Mouse (Mus musculus) stomach, embryonic 14.5 days (tissue): ENCODE results near the gene Gsx2. TPM values are rescaled to one million over a fixed set of nuclear protein-coding genes. Genes with fewer than 3 reads are reported as not detected.

Source experiments
- ATAC-seq: fragments of 200-750 bp; cut with Nextera tagmentation; 2 replicates; pipeline ENCODE4 v1.8.0; 2017; ENCODE audit warnings: low read depth, moderate TSS enrichment; ENCODE audit not compliant: insufficient number of reproducible peaks, insufficient read depth, low FRiP score
- H3K27ac ChIP-seq: fragments of 300-500 bp; sonication (generic); 2 replicates; pipeline ENCODE4 v1.5.1; 2014; ENCODE audit warnings: mild to moderate bottlenecking, low read length, moderate library complexity, mixed read lengths
- H3K27me3 ChIP-seq: fragments of 300-500 bp; sonication (generic); 2 replicates; pipeline ENCODE4 v1.6.1; 2014; ENCODE audit warnings: low read length, control low read depth, mixed read lengths; ENCODE audit not compliant: control insufficient read depth, insufficient read depth
- H3K36me3 ChIP-seq: fragments of 300-500 bp; sonication (generic); 2 replicates; pipeline ENCODE4 v1.6.1; 2014; ENCODE audit warnings: mild to moderate bottlenecking, control low read depth, low read length, moderate library complexity, mixed read lengths; ENCODE audit not compliant: control insufficient read depth, insufficient read depth
- H3K4me1 ChIP-seq: fragments of 300-500 bp; sonication (generic); 2 replicates; pipeline ENCODE4 v1.6.1; 2014; ENCODE audit warnings: low read length, control low read depth, mixed read lengths; ENCODE audit not compliant: control insufficient read depth, insufficient read depth
- H3K4me2 ChIP-seq: fragments of 300-500 bp; sonication (generic); replicated peaks from 2 replicates; pipeline ENCODE4 v1.6.1; 2014; ENCODE audit warnings: low read depth, low read length, control low read depth
- H3K4me3 ChIP-seq: fragments of 300-500 bp; sonication (generic); 2 replicates; pipeline ENCODE4 v1.5.1; 2014; ENCODE audit warnings: low read depth, low read length, control low read depth
- H3K9ac ChIP-seq: fragments of 300-500 bp; sonication (generic); replicated peaks from 2 replicates; pipeline ENCODE4 v1.6.1; 2014; ENCODE audit warnings: low read depth, mild to moderate bottlenecking, control low read depth, low read length, moderate library complexity, mixed read lengths
- H3K9me3 ChIP-seq: fragments of 300-500 bp; sonication (generic); 2 replicates; pipeline ENCODE4 v1.6.1; 2016; ENCODE audit warnings: low read depth, low read length, control low read depth; ENCODE audit not compliant: control insufficient read depth
- WGBS: fragments of 180-500 bp; shearing (Covaris S2); extraction: QIAGEN DNeasy Blood & Tissue Kit; methylation state at CpG from one replicate; pipeline ENCODE4 v1.1.7; 2014; 5-methylcytosine and 5-hydroxymethylcytosine counted together
- polyA plus RNA-seq: library from polyadenylated mRNA; unstranded; fragments of >200 nt; fragmentation: Nextera tagmentation; extraction: Ambion mirVana; gene quantifications from 2 replicates; pipeline ENCODE4 v1.2.1, GENCODE M21; 2014

Gsx2 gene
- polyA plus RNA-seq, 1 experiment from 2014 or later, result not detected

DNA sequence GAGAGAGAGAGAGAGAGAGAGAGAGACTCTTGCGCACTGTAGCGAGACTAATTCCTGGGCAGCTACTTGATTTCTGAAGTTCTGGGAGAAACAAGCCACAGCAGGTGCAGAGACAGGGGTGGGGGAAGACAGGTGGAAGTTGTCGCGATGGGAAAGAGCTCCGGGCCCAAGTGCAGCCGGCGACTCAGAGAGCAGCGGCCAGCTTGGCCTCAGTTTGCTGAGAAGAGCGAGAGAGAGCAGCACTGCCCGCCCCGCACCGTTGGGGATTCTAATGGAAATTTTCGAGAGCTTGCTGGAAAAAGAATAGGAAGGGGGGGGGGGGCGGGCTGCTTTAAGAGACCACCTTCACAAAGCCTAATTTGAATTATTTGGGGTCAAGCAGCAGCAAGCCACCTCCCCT, 7.7 kb downstream of the Gsx2 start:
- H3K27me3 ChIP-seq, result peaks cover 84% of the 10 kb centered on the region
- 1% methylated on average over 13 of the region's 14 CpGs for WGBS
- no peak overlapping the region for H3K9ac ChIP-seq
- no peak overlapping the region for H3K27ac ChIP-seq
- H3K9me3 ChIP-seq, result no peaks in the 10 kb centered on the region
- ATAC-seq, result no peak
- no peak overlapping the region for H3K4me3 ChIP-seq
- H3K36me3 ChIP-seq, result no peaks in the 10 kb centered on the region
- H3K4me1 ChIP-seq, result no peaks in the 10 kb centered on the region
- H3K4me2 ChIP-seq, result no peak overlapping the region

- H3K27me3 ChIP-seq, result peaks cover 78% of the 10 kb centered on the region
- no peaks in the 10 kb centered on the region for H3K4me1 ChIP-seq
- H3K27ac ChIP-seq, result no peak overlapping the region
- no peaks in the 10 kb centered on the region for H3K9me3 ChIP-seq
- H3K9ac ChIP-seq, result no peak overlapping the region
- no peak for ATAC-seq
- H3K36me3 ChIP-seq, result no peaks in the 10 kb centered on the region
- WGBS, result 2% methylated on average over 27 of the region's 27 CpGs
- H3K4me2 ChIP-seq, result no peak overlapping the region
- no peak overlapping the region for H3K4me3 ChIP-seq
Measured at GRCm38 (mm10) chr5:75083591-75084392, 8.4 kb downstream of the Gsx2 start.

GRCm38 (mm10) chr5:75084393-75084870, 9.0 kb downstream of the Gsx2 start:
- Histone ChIP-seq H3K4me1 (no peaks in the 10 kb centered on the region), H3K36me3 (no peaks in the 10 kb centered on the region), H3K9me3 (no peaks in the 10 kb centered on the region), H3K4me3 (no peak overlapping the region), H3K4me2 (no peak overlapping the region), H3K27ac (no peak overlapping the region), H3K27me3 (peaks cover 72% of the 10 kb centered on the region), H3K9ac (no peak overlapping the region)
- no peak for ATAC-seq
- WGBS, result 5% methylated on average over 8 of the region's 8 CpGs

DNA sequence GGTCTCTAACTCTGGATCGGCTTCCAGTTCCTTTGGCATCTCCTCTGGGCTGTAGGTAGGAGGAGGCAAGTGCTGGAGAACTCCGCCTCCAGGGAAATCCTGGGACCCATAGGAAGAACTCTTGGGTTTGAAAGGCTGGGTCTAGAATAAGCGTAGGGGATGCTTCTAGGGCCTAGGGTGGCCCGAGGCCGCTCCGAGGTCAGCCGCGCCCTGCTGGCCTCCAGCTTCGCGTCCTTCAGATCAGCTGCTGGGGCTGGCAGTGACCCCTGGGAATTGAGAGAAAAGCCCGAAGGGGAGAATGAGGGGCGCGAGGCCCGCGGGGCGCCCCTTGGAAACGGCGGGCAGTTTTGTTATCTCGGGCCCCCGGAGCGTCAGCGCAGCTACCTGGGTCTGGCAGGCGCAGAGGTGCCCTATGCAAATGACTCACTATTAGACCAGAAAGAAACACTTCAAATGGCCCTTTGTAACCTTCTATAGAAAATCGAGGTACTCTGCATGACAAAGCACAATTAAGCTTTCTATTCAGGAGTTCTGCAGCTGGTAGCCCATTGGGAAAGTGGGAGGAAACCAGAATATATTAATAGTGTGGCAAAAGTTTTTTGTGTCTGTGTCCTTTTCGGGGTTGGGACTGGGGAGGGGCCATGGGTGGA, 9.6 kb downstream of the Gsx2 start:
- Histone ChIP-seq H3K9ac (no peak overlapping the region), H3K9me3 (no peaks in the 10 kb centered on the region), H3K4me3 (no peak overlapping the region), H3K36me3 (no peaks in the 10 kb centered on the region), H3K4me1 (no peaks in the 10 kb centered on the region), H3K27ac (no peak overlapping the region), H3K4me2 (no peak overlapping the region), H3K27me3 (peaks cover 67% of the 10 kb centered on the region)
- no peak for ATAC-seq
- WGBS, result 2% methylated on average over 25 of the region's 25 CpGs

- no peak overlapping the region for H3K27ac ChIP-seq
- H3K4me3 ChIP-seq, result no peak overlapping the region
- no peak overlapping the region for H3K9ac ChIP-seq
- no peak overlapping the region for H3K4me2 ChIP-seq
- no peaks in the 10 kb centered on the region for H3K9me3 ChIP-seq
- no peaks in the 10 kb centered on the region for H3K4me1 ChIP-seq
- no peak for ATAC-seq
- no peaks in the 10 kb centered on the region for H3K36me3 ChIP-seq
- H3K27me3 ChIP-seq, result peaks cover 62% of the 10 kb centered on the region
- 7% methylated on average over 17 of the region's 17 CpGs for WGBS
Measured at GRCm38 (mm10) chr5:75085521-75085875, 10.1 kb downstream of the Gsx2 start.

GRCm38 (mm10) chr5:75085906-75086305, 10.5 kb downstream of the Gsx2 start:
- no peaks in the 10 kb centered on the region for H3K9me3 ChIP-seq
- H3K4me1 ChIP-seq, result no peaks in the 10 kb centered on the region
- ATAC-seq, result no peak
- H3K4me2 ChIP-seq, result no peak overlapping the region
- H3K4me3 ChIP-seq, result no peak overlapping the region
- H3K27me3 ChIP-seq, result peaks cover 58% of the 10 kb centered on the region
- H3K36me3 ChIP-seq, result no peaks in the 10 kb centered on the region
- 30% methylated on average over 4 of the region's 4 CpGs for WGBS
- no peak overlapping the region for H3K9ac ChIP-seq
- no peak overlapping the region for H3K27ac ChIP-seq

DNA sequence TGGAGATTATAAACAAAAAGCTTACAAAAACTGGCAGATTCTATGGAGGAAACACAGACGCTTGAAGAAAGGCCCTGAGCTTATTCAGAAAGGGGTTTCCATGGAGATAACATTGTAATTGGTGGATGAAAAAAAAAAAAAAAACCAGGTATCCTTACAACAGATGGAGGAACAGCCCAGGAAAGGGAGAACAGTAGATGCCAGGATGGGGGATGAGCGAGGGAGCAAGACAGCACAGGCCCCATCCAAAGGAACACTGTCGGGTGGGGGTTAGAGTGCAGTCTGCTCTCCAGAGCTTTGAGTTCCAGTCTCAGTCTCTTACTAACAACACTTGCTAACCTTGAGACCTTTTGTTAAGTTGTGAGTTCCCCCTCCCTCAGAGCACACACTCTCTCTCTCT, 31.1 kb downstream of the Gsx2 start:
- H3K27ac ChIP-seq, result no peak overlapping the region
- H3K4me1 ChIP-seq, result no peaks in the 10 kb centered on the region
- no peak for ATAC-seq
- H3K4me3 ChIP-seq, result no peak overlapping the region
- no peak overlapping the region for H3K9ac ChIP-seq
- H3K27me3 ChIP-seq, result no peaks in the 10 kb centered on the region
- WGBS, result 74% methylated on average over 3 of the region's 3 CpGs
- H3K9me3 ChIP-seq, result no peaks in the 10 kb centered on the region
- H3K36me3 ChIP-seq, result no peaks in the 10 kb centered on the region
- H3K4me2 ChIP-seq, result no peak overlapping the region

GRCm38 (mm10) chr5:75109368-75109767, 34.0 kb downstream of the Gsx2 start:
- Histone ChIP-seq H3K4me1 (no peaks in the 10 kb centered on the region), H3K9ac (no peak overlapping the region), H3K27me3 (no peaks in the 10 kb centered on the region), H3K4me2 (no peak overlapping the region), H3K9me3 (no peaks in the 10 kb centered on the region), H3K4me3 (no peak overlapping the region), H3K27ac (no peak overlapping the region), H3K36me3 (no peaks in the 10 kb centered on the region)
- WGBS, result 25% methylated on average over 5 of the region's 5 CpGs
- ATAC-seq, result no peak
